Mouse (Mus musculus) small intestine, adult 2 months (tissue): ENCODE measurements around the gene Antxr1. TPM values are rescaled to one million over a fixed set of nuclear protein-coding genes. Genes with fewer than 3 reads are reported as not detected.
A peak's percentile ranks its signal among the peaks of the same experiment; 100 is the strongest.

ENCODE experiments used
- H3K27ac ChIP-seq: fragments of 200-500 bp; 2 replicates; pipeline ENCODE4 v1.5.1; 2012; ENCODE audit warnings: low read depth, low read length, control low read depth, inconsistent platforms; ENCODE audit not compliant: insufficient read depth
- H3K27me3 ChIP-seq: fragments of 200-500 bp; 2 replicates; pipeline ENCODE4 v1.6.1; 2012; ENCODE audit warnings: mild to moderate bottlenecking, moderate library complexity, low read length, inconsistent platforms; ENCODE audit not compliant: control insufficient read depth, insufficient read depth
- H3K36me3 ChIP-seq: fragments of 200-500 bp; 2 replicates; pipeline ENCODE4 v1.6.1; 2012; ENCODE audit warnings: mild to moderate bottlenecking, low read length, control low read depth, inconsistent platforms; ENCODE audit not compliant: control insufficient read depth, insufficient read depth
- H3K4me1 ChIP-seq: fragments of 200-500 bp; 2 replicates; pipeline ENCODE4 v1.6.1; 2012; ENCODE audit warnings: low read length, inconsistent platforms, mixed read lengths; ENCODE audit not compliant: control insufficient read depth, insufficient read depth, insufficient read length
- H3K4me3 ChIP-seq: fragments of 200-500 bp; 2 replicates; pipeline ENCODE4 v1.5.1; 2012; ENCODE audit warnings: low read depth, mild to moderate bottlenecking, control low read depth, inconsistent platforms, low read length, moderate library complexity
- CTCF ChIP-seq: fragments of 200-500 bp; IDR thresholded peaks from 2 replicates; pipeline ENCODE4 v1.5.1; 2012; ENCODE audit warnings: low read depth, mild to moderate bottlenecking, control low read depth, inconsistent platforms, low read length, moderate library complexity, mixed read lengths; ENCODE audit not compliant: insufficient replicate concordance, insufficient read length; ENCODE audit errors: extremely low read depth
- POLR2A ChIP-seq: fragments of 200-500 bp; IDR thresholded peaks from 2 replicates; pipeline ENCODE4 v1.6.1; 2012; ENCODE audit warnings: low read depth, mild to moderate bottlenecking, control low read depth, inconsistent platforms, low read length, moderate library complexity
- WGBS: fragments of 180-500 bp; shearing (Covaris S2); methylation state at CpG from one replicate; pipeline ENCODE4 v1.1.7; 2018; 5-methylcytosine and 5-hydroxymethylcytosine counted together
- polyA plus RNA-seq: library from polyadenylated mRNA; depleted of rRNA; stranded (reverse); fragments of >200 nt; gene quantifications from 2 replicates; pipeline ENCODE4 v1.2.3, GENCODE M21; 2012

The Antxr1 gene
- polyA plus RNA-seq, 1 experiment = 3.9 TPM

- Histone ChIP-seq H3K4me1 (peaks cover 8% of the 10 kb centered on the region; the same call in 1 of the 2 replicates), H3K27me3 (no peaks in the 10 kb centered on the region), H3K4me3 (no peak overlapping the region), H3K27ac (no peak overlapping the region), H3K36me3 (no peaks in the 10 kb centered on the region)
- TF ChIP-seq CTCF (no peak), POLR2A (no peak)
- WGBS = 70% methylated on average over 4 of the region's 4 CpGs
These were observed 211.6 kb downstream of the Antxr1 start for GRCm38 (mm10) chr6:87123973-87124372.

DNA sequence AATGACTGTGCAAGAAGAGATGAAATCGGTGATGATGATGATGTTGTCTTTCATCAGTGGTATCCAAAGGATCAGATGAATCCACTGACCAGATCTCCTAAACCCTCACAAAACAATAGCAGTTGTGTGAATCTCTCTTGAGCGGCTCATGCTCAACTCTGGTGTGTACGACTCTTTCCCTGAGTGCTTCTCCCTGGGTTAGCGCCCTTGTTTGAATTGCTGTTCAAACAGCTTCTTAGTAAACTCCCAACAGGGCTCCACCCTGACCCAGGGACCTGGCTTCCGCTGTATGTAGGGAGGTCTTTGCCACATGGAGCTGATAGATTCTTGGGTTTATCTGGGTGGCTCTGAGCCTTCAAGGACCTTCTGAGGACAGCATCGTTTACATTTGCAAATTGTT lies 212.2 kb downstream of the Antxr1 start:
- Histone ChIP-seq H3K4me1 (peaks cover 8% of the 10 kb centered on the region; the same call in 1 of the 2 replicates), H3K36me3 (no peaks in the 10 kb centered on the region), H3K27ac (no peak overlapping the region), H3K4me3 (no peak overlapping the region), H3K27me3 (no peaks in the 10 kb centered on the region)
- TF ChIP-seq POLR2A (no peak), CTCF (no peak)
- WGBS = 73% methylated on average over 6 of the region's 6 CpGs

DNA sequence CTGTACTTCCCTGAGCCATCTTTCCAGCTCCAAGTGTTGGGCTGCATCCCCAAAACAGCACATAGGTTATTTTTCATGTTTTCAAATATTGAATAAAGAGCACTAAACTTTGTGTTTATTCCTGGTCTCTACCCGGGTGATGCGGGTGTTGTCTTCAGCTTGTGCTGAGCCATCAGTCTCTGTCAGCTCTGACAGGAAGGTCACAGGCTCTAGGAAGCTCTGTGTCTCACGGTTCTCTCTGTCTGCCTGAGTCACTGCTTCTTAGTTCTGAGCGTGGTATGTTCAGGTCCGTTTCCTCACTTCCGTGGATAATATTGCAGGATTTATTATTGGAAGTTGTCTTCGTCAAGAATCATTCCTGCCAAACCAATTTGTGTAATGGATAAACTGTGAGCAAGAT lies 213.7 kb downstream of the Antxr1 start:
- Histone ChIP-seq H3K4me3 (no peak overlapping the region), H3K27me3 (no peaks in the 10 kb centered on the region), H3K4me1 (peaks cover 3% of the 10 kb centered on the region; the same call in 1 of the 2 replicates), H3K36me3 (no peaks in the 10 kb centered on the region), H3K27ac (no peak overlapping the region)
- TF ChIP-seq CTCF = no peak
- 67% methylated on average over 7 of the region's 7 CpGs for WGBS

- TF ChIP-seq CTCF (peak; percentile 26; the same call in 1 of the 2 replicates), POLR2A (no peak)
- Histone ChIP-seq H3K27ac (no peak overlapping the region), H3K27me3 (no peaks in the 10 kb centered on the region), H3K36me3 (no peaks in the 10 kb centered on the region), H3K4me1 (0 out of 2 replicates have a peak, but pooled peaks cover 2% of the 10 kb centered on the region), H3K4me3 (no peak overlapping the region)
- 92% methylated on average over 6 of the region's 6 CpGs for WGBS
These were observed 215.0 kb downstream of the Antxr1 start for GRCm38 (mm10) chr6:87120661-87121060.

DNA sequence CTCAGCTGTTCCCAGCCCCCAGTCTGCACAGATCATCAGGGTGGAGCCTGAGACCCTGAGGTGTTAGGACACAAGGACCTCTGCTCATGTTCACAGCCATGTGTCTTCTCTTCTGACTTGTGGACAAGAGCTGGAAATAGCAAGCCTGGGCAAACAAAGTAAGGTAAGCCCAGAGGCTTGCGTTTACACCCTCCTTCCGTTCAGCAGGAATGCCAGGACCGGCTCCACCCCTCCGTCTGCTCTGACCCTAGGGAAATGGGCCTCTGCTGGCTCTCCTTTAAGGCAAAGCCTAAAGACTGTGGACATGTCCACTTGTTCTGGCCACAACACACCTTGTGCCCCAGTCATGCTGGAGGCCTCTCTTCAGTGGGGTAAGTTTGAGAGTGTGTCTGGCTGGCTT lies 215.6 kb downstream of the Antxr1 start:
- H3K36me3 ChIP-seq = no peaks in the 10 kb centered on the region
- 36% methylated on average over 4 of the region's 4 CpGs for WGBS
- 0 out of 2 replicates have a peak, but pooled peaks cover 2% of the 10 kb centered on the region for H3K4me1 ChIP-seq
- TF ChIP-seq CTCF (no peak), POLR2A (no peak)
- H3K27ac ChIP-seq = peak overlapping the region; percentile 26
- H3K4me3 ChIP-seq = no peak overlapping the region
- H3K27me3 ChIP-seq = no peaks in the 10 kb centered on the region

DNA sequence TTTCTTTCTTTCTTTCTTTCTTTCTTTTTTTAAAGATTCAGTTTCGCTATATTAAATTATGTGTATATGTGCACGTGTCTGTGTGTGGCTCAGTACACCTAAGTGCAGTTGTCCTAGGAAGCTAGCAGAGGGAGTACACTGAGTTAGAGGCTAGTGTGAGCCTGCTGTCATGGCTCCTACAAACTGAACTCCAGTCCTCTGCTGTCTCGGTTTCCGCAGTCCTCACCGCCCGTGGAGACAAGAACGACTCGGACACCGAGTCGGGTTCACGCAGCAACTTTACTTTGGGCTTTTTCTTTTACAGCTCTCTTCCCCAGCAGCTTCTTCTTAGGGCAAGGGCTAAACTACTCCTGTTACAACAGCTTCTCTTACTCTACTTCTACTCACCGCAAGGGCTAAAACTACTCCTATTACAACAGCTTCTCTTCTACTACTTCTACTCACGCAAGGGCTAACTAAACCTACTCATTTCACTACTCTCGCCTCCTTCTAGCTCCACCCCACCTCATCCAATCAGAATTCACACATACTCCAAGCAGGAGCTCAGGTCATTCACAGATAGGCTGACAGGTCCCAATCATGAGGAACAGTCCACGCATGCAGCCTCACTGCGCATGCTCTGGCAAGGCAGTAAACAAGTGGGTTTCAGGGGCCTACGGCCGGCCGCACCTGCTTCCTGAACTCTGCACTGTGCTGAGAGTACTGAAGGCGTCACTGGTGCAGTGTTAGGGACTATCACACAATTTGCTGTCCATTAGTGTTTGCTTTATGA lies 216.4 kb downstream of the Antxr1 start:
- Histone ChIP-seq H3K4me1 (0 out of 2 replicates have a peak, but pooled peaks cover 2% of the 10 kb centered on the region), H3K27me3 (no peaks in the 10 kb centered on the region), H3K27ac (peak overlapping the region; percentile 46), H3K4me3 (peak overlapping the region; percentile 34; the same call in 1 of the 2 replicates), H3K36me3 (no peaks in the 10 kb centered on the region)
- WGBS = 45% methylated on average over 20 of the region's 20 CpGs
- TF ChIP-seq CTCF (no peak), POLR2A (no peak)

GRCm38 (mm10) chr6:87116596-87116995 lies 219.0 kb downstream of the Antxr1 start:
- H3K27ac ChIP-seq = no peak overlapping the region
- no peaks in the 10 kb centered on the region for H3K36me3 ChIP-seq
- 92% methylated on average over 7 of the region's 7 CpGs for WGBS
- no peak for TF ChIP-seq POLR2A
- no peak for TF ChIP-seq CTCF
- no peak overlapping the region for H3K4me3 ChIP-seq
- H3K4me1 ChIP-seq = 0 out of 2 replicates have a peak, but pooled peaks cover 2% of the 10 kb centered on the region
- no peaks in the 10 kb centered on the region for H3K27me3 ChIP-seq
